Mouse (Mus musculus): ENCODE data around the gene Tpcn1.

The Tpcn1 gene

DNA sequence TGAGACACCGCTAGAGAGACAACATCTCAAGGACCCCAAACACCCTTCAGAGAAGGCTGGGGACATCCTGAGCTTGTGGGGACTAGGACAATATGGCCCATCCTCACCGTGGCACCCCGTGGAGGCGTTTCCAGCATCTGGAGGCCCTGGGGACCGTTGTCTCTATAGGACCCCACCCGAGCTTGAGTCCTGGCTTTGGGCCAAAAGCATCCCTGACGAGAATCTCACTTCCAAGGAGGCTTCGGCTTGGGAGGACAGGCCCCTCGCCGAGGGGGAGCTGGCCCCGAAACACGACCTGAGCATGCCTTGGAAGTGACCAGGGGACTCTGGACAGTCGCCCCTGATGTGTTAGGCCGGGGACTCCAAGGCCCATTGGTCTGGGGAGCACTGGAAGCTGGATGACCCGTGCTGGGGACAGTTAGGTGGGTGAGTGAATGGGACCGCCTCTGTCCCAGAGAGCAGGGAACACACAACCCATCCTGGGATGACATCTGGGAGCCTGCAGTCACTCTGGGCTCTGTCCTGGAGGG, 20.8 kb upstream of the Tpcn1 start:
- no peak for DNase-seq (ENCODE audit: low spot score in 2 of 2)

DNA sequence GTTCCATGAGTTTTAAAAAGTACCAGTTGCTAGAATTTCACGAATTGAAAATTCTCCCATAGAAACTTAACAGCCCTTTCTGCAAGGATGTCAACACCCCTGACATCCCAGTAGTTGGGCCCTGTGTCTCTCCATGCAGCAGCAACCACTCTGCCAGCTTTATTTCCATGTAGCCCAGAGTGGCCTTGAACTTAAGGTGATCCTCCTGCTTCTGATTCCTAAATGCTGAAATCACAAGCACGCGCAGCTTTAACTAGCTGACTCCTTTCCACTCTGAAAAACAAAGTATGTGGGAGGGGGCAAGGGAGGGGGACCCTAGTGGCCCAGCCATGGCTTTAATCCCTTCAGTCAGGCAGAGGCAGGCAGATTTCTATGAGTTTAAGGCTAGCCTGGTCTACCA, 18.9 kb upstream of the Tpcn1 start:
- DNase-seq (ENCODE audit: low spot score in 2 of 2) = no peak

DNA sequence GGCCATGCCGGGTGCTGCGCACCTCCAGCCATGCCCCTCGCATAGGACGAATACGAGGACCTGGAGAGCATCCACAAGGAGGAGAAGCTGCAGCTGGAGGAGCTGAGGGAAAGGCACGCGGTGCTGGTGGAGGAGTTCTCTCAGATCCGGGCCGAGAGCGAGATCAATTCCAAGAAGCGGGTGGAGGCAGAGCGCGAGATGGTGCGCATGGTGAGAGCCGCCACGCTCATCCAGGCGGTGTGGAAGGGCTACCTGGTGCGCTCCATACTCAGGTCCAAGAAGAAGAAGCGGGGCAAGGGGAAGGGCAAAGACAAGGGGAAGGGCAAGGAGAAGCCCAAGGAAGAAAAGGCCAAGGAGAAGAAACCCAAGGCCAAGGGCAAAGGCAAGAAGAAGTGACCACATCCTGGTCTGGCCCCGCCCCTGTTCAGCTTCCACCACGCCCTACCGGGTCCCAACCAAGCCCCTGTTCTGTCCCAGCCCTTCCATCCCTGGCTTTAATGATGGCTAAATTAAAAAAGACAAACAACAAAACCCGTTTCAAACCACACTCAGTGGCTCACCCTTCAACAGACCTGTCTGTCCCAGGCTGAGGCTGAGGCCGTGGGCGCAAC, 18.2 kb upstream of the Tpcn1 start:
- peak in 1 of 2 experiments; percentile 32 for DNase-seq (ENCODE audit: low spot score in 2 of 2)

DNA sequence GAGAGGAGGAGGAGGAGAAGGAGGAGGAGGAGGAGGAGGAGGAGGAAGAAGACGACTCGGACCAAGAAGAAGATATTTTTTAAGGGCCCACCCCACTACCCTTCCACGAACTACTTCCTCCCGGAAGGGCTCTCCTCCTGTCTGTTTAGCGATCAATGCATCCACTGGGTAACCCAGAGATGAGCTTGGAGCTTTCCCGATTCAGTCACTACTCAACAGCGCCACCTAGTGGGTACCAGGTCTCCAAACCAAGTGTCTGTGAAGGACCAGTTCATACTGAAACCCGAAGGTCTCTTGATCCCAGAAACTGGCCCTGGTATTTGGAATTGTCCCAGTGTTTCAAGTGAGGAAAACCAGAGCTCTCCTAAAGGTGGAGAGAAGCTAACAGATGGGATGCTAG, 17.2 kb upstream of the Tpcn1 start:
- peak in 1 of 2 experiments; percentile 92 for DNase-seq (ENCODE audit: low spot score in 2 of 2)

DNA sequence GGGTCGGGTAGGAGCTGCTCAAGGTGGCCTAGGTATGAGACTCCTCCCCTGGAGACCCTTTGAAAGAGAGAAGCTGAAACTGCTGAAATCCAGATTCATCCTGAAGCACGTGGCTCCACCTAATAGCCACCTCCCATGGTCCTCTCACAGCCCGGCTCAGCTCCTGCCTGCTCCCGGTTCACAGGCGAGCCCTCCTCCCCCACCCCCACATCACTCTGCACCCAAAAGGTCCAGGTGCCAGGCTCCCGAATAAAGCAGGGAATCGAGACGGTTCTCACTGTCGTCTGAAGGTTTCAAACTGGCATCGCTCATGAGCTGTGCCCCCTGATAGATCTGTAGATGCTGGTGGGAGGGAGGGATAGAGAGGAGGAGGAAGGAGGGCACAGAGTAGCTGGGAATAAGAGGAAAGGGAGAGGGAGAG, 16.8 kb upstream of the Tpcn1 start:
- DNase-seq (ENCODE audit: low spot score in 2 of 2) = no peak

DNA sequence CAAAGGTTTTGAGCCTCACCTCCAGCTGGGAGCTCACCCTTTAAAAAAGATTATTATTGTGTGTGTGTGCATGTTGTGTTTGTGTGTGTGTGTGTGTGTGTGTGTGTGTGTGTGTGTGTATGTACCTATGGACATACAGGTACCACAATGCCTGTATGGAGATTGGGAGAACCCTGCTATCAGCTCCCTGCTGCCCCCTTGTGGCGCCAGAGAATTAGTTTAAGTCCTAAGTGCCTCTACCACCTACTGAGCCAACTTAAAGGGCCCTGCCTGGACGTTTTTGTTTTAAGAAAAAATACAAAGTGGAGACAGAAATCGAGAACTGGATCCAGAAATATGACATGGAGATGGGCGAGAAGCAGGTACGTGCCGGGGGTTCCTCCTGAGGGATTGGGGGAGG, 16.4 kb upstream of the Tpcn1 start:
- DNase-seq (ENCODE audit: low spot score in 2 of 2) = peak in 1 of 2 experiments; percentile 85

DNA sequence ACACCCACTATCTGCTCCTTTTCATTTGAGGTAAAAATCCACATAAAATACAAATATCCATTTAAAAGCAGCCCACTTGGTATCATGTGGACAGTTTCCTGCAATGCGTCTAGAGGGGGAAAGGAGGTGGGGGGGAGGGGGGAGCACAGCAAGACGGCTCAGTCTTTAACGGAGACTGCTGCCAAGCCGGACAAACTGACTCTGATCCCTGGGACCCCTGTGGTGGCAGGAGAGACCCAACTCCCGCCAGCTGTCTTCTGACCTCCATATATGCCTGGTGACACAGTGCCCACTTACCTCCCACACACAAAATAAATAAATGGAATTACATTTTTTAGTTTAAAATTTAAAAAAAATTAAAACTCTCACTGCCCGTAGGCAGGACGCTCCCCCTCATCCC, 15.0 kb upstream of the Tpcn1 start:
- DNase-seq (ENCODE audit: low spot score in 2 of 2) = no peak

DNA sequence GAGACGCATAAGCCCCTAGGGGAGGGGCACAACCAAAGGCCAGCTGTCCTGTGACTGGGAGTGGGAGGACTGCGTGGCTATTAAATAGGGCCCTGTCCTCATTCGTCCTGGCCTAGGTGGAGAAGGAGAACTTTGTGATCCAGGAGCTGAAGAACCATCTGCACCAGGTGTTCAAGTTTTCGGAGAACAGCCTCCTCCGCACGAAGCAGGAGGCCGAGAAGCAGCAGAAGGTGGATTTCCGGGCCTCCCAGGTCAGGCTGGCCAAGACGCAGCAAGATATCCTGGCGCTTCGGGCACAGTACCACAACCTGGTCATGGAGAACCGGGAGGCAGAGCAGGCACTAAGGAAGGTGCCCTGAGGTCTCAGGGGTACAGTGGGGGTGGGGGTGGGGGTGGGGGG, 13.7 kb upstream of the Tpcn1 start:
- no peak for DNase-seq (ENCODE audit: low spot score in 2 of 2)

DNA sequence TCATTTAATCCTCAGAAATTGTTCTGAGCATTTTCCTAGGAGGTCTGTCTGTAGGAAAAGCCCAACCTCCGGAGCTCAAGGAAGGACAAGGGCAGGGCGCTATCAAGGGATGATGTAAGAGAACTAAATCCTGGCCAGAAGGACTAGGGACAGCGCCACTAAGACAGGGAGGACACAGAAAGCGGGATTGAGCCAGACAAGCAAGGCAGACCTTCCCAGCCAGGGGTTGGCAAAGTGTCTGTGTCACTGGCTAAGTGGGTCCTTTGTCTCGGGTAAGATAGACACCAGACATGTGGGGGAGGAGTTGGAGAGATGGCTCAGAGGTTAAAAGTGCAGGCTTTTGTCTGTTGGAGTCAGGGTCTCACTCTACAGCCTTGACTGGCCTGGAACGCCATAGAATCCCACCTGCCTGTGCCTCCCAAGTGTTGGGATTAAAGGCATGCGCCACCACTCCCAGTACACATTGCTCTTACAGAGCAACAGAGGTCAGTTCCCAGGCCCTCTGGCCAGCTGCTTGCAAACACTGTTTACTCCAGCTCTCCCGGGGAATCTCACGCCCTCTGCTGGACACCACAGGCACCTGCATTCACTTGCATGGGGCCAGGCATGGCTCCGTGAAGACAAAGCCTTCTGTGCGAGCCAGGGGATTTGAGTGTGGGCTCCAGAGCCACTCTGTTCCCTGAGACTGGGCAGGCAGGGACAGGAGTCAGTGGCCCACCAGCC, 12.6 kb upstream of the Tpcn1 start:
- DNase-seq (ENCODE audit: low spot score in 2 of 2) = no peak

DNA sequence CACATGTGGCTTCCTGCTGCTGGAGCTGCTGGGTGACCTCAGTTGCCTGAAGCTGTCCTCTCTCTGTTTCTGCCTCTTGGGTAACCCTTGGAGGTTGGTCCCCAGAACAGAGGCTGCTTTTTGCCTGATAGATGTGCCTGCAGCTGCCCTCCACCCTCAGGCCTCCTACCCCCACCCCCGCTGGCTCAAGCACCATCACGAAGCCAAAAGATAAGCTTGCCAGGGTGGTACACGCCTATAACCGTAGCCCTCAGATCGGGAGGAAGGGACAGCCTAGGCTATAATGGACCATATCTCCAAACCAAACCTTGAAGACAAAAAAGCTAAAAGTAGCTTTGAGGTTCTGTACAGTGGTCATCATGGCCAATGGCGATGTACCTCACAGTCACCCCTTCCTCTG, 11.2 kb upstream of the Tpcn1 start:
- no peak for DNase-seq (ENCODE audit: low spot score in 2 of 2)

DNA sequence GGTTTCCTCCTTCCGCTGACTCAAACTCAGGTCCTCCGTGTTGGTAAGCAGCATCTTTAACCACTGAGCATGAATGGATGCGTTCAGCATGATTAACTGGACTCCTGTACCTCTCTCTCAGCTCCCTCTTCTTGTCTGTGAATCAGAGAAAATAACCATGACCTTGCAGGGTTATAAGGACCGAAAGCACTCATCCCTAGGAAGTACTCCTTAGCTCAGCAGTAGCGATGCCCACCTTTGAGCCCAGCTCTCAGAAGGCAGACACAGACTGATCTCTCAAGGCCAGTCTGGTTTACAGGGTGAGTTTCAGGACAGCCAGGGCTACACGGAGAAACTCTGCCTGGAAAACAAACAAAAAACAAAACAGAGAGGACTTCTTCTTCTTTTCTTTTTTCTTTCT, 6.0 kb upstream of the Tpcn1 start:
- DNase-seq (ENCODE audit: low spot score in 2 of 2) = no peak

DNA sequence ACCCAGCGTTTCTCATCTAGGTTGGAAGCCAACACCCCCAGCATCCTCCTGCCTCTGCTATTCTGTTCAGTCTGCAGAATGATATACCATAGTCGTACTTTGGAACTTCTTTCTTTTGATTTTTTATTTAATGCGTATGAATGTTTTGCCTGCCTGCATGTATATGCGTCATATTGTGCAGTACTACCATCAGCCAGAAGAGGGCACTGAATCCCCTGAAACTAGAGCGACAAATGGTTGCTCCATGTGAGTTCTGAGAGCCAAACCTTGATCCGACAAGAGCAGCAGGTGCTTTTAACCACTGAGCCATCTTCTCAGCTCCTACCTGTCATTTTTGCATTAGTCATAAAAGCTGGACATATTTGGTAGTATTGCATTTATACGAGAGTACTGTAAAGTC, 3.7 kb upstream of the Tpcn1 start:
- DNase-seq (ENCODE audit: low spot score in 2 of 2) = no peak

DNA sequence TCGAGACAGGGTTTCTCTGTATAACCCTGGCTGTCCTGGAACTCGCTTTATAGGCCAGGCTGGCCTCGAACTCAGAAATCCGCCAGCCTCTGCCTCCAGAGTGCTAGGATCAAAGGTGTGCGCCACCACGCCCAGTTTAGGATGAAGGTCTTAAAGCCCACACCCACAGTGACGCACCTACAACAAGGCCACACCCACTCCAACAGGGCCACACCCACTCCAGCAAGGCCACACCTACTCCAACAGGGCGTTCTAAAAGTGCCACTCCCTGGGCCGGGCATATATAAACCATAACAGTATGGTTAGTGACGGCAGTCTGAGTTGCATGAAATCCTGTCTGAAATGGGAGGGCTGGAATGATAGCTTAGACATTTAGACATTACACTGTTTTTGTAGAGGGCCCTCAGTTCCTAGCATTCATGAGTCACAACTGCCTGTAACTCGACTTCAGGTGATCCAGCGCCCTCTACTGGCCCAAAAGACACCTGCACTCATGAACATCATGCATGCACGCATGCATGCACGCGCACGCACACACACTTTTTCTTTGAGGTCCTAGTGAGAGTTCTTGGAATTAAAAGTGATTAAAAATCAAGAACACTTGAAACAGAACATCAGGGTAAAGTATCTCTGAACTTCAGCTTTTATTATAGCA, 2.0 kb upstream of the Tpcn1 start:
- no peak for DNase-seq (ENCODE audit: low spot score in 2 of 2)

DNA sequence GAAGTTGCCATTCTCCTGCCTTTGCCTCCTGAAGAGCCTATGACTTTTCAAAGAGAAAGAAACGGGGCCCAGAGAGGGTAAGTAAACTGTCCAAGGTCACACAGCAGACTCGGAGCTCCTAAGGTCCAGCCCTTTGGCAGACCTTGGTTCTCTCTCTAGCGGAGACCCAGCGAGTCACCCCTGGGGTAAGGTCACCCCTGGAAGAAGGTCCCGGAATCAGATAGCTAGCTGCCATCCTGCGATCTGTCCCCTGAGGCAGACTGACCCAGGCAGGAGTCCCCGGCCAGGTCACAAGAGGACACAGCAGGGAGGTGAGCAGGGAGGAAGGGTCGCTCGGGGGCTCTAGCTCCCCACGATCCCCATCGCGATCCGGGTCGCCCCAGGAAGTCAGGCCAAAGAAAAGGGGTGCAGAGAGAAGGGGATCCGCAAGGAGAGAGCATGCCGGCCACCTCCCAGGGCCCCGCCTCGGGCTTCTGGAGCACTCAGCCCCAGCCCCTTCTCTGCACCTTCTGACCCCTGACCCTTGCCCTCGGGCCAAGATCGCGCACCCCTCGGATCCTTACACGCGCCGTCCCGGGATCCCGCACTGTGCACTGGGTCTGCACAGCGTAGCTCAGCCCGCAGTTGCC, 419 bp downstream of the Tpcn1 start:
- DNase-seq (ENCODE audit: low spot score in 2 of 2) = no peak

DNA sequence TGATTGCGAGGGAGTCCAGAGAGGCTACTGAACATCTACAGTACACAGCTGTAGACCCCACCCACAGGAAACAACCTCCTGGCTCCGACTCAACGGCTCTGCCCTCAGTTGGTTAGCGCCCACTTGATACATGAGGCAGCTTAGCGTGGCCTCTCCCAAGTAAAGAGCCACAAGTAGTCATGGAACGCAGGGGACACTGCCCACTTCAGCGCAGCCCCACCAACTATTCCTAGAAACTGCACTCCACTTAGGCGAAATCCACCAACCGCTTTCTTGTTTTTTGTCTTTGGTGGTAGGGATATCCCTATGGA, 902 bp downstream of the Tpcn1 start:
- no peak for DNase-seq (ENCODE audit: low spot score in 2 of 2)

DNA sequence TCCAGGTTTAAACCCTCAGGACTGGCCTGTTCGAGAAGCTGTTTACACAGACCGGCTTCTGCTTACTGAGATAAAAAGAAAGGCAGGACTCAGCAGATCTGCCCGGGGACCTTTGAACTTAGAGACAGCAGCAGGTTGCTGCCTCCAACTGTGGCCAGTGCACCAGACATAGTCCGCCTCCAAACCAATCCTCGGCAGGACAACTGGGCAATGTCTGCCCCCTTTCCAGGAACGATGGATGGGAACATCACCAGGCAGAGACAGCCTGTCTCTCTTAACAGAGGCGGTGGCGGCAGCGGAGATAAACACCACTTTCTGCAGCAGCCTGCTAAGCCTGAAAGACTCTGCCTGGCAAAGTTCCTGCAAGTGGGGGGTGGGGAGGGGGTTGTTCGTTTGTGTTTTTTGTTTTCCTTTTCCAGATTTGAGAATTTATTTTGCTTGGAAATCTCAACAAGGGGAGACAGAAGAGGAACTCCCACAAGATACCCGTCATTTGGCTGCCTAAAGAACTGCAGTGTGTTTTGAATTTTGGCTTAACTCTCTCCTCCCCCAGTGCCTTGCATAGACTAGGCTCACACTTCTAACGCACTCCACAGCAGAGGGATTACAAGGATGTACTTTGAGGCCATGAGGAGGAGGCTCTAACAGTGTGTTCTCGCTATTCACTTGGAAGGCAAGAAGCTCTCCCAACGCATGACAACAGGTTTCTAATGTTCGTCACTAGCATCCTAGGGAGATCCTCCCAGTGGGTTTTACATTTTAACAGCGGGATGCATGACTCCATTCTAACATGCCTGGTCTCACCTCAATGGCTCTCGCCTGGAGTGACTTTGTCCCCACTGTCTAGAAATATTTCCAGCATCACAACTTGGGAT, 1.5 kb downstream of the Tpcn1 start:
- no peak for DNase-seq (ENCODE audit: low spot score in 2 of 2)

DNA sequence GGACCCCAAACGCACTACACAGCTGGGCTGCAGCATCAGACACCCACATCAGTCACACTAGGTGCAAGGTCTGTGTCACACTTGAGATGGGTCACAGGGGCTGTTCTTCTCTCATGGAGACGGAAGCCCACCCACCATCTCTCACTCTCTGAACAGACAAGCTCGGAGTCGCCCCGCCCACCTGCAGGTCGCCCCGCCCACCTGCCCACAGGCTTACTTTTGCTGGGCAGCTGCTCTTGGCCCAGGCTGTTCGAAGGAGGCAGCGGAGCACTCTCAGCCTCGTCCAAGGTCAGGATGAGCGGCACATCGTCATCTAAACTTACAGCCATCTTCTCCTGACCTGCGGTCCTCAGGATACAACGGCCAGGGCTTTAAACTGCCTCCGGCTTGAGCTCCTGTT, 3.5 kb downstream of the Tpcn1 start:
- no peak for DNase-seq (ENCODE audit: low spot score in 2 of 2)

DNA sequence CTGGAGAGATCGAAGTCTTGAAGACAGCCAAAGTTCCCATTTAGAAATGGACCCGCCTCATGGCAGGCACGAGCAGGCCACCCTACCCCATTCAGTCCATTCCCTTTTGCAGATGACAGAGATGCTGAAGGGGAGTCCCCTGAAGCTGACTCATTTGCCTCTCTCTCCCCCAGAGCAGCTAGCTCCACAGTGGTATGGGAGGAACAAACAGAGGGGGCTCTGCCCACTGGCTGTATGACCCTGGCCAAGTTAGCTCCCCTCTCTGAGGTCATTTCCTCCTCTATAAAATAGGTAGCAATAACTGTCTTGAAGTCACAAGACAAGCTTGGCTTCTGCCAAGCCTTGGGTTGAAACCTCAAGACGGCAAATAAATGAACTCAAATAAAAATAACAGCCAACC, 5.0 kb downstream of the Tpcn1 start:
- no peak for DNase-seq (ENCODE audit: low spot score in 2 of 2)

DNA sequence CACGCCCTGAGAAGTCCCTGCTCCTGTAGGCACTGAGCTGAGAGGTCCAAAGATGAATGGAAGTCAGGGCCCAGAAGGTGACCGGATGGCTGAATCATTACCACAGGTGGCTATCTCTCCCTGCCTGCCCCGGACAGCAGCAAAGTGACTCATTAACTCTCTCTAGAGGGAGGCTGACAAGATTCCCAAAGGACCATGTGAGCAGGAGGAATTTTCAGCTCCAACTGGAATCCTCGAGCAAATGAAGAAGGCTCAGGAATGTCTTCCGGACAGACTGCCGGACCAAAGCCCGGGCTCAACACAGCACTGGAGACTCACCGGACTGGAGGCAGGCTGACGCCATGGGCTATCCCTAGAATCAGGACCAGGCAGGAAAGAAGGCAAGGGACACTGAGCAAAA, 6.5 kb downstream of the Tpcn1 start:
- DNase-seq (ENCODE audit: low spot score in 2 of 2) = no peak

DNA sequence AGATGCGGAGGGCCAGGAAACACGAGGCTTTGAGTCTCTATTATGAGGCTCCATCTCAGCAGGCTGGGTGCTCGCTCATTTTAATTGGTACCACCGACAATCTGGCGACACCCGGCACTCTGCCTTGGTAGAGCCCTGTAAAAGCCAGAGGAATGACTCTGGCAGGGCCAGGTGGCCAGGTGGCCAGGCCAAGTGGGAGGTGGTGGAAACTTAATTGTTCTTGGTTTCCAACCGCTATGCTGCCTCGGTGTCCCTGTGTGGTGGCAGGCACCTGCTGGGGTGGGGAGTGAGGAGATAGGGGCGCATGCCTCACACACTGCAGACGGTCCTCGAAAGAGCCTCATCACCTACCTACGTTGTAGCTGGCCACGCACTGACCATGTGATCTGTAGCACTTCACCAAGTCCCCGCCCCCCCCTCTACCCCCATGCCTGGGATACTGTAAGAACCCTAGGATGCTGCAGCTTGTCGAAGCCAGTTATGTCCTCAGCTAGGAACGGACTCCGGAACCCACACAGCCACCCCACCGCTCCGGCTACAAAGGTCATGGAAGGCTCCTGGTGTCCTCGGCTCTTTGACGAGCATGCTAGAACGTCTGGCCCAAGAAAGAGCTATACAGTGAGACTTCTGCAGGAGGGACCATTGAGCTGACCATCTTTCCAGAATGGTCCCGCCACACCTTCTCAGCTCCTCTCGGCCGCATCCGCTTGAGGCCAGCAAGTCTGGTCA, 8.4 kb downstream of the Tpcn1 start:
- no peak for DNase-seq (ENCODE audit: low spot score in 2 of 2)

Data from left cerebral cortex, adult 9 months (tissue).